Mouse (Mus musculus): Measurements from ENCODE around the gene Acly.

Acly gene

DNA sequence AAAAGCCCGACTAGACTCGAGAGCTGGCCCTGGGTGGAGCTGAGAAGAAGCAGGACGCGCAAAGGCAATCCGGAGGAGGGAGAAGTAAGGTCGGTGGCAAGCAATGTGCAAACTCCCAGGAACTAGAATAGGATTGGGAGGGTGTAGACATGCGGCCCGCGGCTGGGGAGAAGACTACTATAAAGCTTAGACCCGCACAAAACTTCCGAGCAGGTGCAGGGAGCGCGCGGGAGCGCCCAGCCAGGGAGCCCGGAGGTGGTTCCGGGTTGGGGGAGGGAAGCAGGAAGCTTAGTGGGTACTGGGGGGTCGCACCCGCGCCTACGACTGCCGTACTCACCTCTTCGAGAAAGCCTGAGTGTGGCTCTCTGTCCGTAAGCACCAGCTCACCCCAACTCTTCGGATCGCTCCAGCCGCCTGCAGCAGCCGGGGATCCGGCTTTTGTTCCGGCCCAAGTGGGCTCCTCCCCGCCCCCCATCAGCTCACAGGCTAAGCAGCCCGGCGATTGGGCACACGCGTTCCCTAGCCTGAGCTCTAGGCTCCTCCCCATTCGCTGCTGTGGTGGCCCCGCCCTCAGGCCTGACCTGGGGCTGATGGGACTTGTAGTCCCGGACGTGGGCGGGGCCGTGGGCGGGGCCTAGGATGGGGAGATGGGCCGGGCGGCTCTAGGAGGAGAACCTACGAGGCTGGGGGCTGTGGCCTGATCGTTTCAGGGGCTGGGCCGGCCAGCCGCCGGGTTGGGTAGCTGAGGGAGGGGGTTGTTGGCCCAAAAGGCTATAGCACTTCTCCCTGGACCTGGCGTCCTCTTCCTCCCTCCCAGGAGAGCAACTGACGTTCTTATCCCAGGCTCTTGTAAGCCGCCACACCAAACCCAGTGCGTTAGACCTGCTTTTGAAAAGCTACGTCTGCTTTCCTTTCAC lies at the start of gene Acly:
TSS of gene Acly (minus strand) at position 543 of the 917 bp plus-strand sequence.
- peak; percentile 99 for DNase-seq

GRCm38 (mm10) chr11:100576256-100576655 lies 48.5 kb upstream of the Acly start:
- DNase-seq = no peak

- DNase-seq = peak; percentile 72
Observed at GRCm38 (mm10) chr11:100575484-100575855, 47.7 kb upstream of the Acly start.

- peak; percentile 72 for DNase-seq
Observed at GRCm38 (mm10) chr11:100574708-100575483, 47.1 kb upstream of the Acly start, which contains the start of gene Cnp. Cnp (plus strand) TSS chr11:100574904.

- no peak for DNase-seq
Observed at GRCm38 (mm10) chr11:100574188-100574587, 46.4 kb upstream of the Acly start.

- peak; percentile 73 for DNase-seq
Observed at GRCm38 (mm10) chr11:100571202-100571567, 43.4 kb upstream of the Acly start.

- DNase-seq = peak; percentile 79
Observed at GRCm38 (mm10) chr11:100570430-100571201, 42.8 kb upstream of the Acly start.

- DNase-seq = no peak
Observed at GRCm38 (mm10) chr11:100569789-100570188, 42.0 kb upstream of the Acly start.

- no peak for DNase-seq
Observed at GRCm38 (mm10) chr11:100568692-100569091, 40.9 kb upstream of the Acly start.

DNA sequence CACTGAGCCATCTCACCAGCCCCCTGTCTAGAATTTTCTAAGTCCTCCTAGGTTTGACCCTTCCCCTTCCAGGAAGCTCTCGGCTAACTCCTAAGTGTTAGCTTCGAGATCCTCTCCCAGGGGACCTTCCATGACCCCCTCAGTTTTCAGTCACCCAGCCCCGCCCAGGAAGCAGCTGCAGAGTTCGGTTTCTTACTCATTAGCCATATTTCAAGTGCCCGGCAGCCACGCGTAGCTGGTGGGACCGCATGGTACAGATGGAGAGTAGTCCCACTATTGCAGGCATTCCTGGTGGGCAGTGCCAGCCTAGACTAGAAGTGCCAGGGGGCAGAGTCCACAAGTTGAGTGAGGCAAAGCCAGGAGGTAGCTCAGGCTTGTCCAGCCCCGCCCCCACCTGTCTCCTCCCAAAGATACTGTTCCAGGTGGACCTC lies 40.0 kb upstream of the Acly start:
- no peak for DNase-seq

- no peak for DNase-seq
Observed at GRCm38 (mm10) chr11:100567229-100567628, 39.4 kb upstream of the Acly start.

DNA sequence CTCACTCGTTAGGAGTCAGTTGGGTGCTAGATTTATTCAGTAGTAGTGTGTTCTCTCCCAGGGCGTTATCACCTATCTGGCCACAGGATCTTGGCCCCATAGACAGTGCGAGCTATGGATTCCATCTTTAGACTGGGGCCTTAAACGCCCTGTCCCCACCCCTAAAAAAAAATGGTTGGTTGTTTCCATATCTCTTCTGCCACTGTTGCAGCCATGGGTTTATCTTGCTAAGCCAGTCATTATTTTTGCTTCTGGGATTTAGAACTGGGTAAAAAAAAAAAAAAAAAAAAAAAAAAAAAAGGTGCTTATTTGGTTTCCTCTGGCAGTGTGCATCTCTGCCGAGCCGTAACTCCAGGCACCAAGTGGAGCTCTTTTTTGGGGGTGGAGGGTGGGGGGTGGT lies 36.9 kb upstream of the Acly start:
- DNase-seq = no peak

GRCm38 (mm10) chr11:100564297-100564696 lies 36.5 kb upstream of the Acly start:
- peak; percentile 86 for DNase-seq

- DNase-seq = no peak
Observed at GRCm38 (mm10) chr11:100561748-100562147, 33.9 kb upstream of the Acly start.

DNA sequence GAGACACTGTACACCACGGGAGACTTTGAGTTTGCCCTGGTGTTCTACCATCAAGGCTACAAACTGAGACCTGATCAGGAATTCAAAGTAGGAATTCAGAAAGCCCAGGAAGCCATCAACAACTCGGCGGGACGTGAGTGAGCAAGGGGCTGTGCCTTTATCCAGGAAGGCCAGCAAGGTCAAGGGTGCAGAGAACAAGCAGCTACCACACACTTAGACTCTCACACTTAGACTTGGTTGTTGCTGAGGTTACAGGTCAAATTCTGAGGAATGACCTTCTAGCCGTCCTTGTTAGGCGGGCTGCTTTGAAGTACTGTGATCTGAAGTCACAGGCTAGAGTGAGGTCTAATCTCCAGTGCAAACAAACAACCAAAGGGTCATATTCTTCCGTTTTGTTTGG lies 31.7 kb upstream of the Acly start:
- DNase-seq = no peak

DNA sequence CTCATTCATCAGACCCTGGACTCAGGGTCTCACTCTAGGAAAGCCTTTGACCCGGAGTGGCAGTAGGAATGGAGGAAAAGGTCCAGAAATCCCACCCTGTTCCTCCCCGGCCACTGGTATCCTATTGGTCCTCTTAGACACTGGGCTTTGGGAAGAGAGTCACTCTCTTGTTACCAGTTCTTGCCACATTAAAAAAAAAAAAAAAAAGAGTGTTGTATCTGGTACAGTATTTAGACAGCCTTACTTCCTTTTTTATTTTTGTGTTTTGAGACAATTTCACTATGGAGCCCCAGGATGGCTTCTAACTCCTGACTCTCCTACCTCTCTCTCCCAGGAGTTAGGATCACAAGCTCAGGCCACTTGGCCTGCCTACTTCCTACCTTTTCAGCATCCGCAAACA lies 29.8 kb upstream of the Acly start:
- no peak for DNase-seq

GRCm38 (mm10) chr11:100555583-100555982 lies 27.8 kb upstream of the Acly start:
- DNase-seq = peak; percentile 57

DNA sequence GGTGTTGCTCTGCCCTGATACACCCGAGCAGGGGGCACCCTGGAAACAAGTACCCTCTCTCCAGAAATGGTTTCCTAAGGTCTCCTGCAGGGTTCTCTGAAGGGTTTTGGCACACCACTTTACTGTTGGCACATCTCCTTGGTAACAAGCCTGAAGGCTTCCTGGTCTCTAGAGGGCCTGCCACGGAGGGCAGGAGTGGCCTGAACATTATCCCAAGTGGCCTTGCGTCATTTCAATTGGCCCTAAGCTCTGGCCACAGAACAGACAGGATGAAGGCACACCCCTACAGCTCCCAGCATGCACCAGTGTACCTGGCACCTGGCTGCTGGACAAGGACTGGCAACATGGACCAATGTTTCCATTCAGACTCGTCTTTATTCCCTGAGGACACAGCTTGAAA lies 25.0 kb upstream of the Acly start:
- DNase-seq = no peak

GRCm38 (mm10) chr11:100550101-100550500 lies 22.3 kb upstream of the Acly start:
- no peak for DNase-seq

DNA sequence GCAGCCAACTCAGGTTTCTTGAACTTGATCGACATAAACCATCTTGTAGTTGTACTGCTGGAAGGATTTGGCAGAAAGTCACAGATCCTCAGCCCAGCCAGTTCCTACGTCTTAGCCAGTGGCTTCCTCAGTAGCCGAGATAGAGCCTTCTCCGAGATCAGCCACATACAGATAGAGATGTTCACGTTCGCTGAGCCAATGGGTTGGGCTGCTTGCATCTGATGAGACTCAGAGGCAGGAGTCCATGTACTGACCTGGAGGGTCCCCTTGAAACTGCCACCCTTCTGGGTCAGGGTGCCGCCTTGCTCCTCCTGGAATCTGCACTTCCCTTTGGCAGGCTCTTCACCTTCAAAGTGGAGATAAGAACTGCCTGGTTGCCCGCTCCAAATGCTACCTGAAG lies 21.7 kb upstream of the Acly start:
- no peak for DNase-seq

GRCm38 (mm10) chr11:100548141-100548540 lies 20.3 kb upstream of the Acly start:
- DNase-seq = no peak

DNA sequence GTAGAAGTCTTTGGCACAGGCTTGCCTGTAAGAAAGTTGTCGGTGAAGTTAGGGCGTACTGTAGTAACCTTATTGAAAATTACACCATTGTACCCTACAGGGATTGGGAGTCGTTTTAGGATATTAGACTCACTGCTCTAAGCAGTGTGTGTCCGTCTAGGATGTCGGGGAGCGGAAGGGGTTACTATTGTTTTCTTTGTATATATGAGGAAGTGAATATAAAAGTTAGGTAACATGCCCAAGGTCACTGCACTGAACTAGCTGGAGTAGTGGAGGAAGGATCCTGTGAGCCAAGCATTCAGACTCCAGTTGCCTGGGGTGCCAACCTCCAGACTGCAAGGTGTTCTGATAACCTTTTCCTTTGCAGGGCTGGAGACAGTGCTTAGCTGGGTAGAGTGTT lies 19.2 kb upstream of the Acly start:
- no peak for DNase-seq

GRCm38 (mm10) chr11:100545746-100546085 lies 17.9 kb upstream of the Acly start:
- DNase-seq = no peak

All from right cerebral cortex, adult 18-20 months (tissue).